Comparison of ENCODE assay signal across 13 mouse cellular contexts in the genomic region with DNA sequence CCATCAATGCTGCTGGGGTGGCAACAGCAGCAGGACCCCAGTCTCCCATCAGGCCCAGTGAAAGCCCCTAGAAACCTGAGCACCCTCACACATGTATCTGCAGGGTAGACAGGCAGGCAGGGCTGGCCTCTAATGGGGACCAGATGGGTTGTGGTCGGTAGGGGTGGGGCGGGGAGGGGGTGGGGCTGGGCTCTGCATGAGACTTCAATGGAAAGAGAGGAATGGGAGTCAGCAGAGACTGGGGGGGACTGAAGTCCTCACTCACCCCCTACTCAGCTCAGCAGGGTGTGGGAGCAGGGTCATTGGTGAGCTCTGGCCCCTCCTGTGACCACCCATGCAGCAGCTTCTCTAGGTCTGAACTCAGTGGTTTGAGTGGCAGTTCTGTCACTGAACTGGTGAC. TPM values are rescaled to one million over a fixed set of nuclear protein-coding genes. Genes with fewer than 3 reads are reported as not detected.
DNase-seq lines count a peak whose midpoint lies in the region; ATAC-seq and TF ChIP-seq lines count a peak whose summit lies in the region.
"Had no signal": no experiment of that assay in that cellular context is flagged by ENCODE, and none has a peak within 500 bp of the region (broad histone marks: within the 10 kb centered on the region; RNA-seq: fewer than 3 reads in every experiment).

No protein-coding gene starts in this region.

- H3K27ac ChIP-seq in heart, embryonic 10.5 days, result 0 out of 2 replicates have a peak overlapping the region, but pooled peaks have one; percentile 17
- no peak overlapping the region for H3K27ac ChIP-seq in heart, embryonic 11.5 days (ENCODE audit: low read depth, low read length)
- peak overlapping the region; percentile 89 for H3K27ac ChIP-seq in embryonic facial prominence, embryonic 10.5 days (replicated peaks)
- 0 out of 2 replicates have a peak overlapping the region, but pooled peaks have one; percentile 47 for H3K27ac ChIP-seq in hindbrain, embryonic 11.5 days (ENCODE audit: low read depth, low read length)
- H3K27ac ChIP-seq: intestine, embryonic 15.5 days had no signal

- H3K9me3 ChIP-seq in heart, embryonic 10.5 days, result no peaks in the 10 kb centered on the region
- H3K9me3 ChIP-seq in heart, embryonic 11.5 days (replicated peaks; ENCODE audit: control insufficient read depth, low read length), result no peaks in the 10 kb centered on the region
- no peaks in the 10 kb centered on the region for H3K9me3 ChIP-seq in embryonic facial prominence, embryonic 10.5 days
- no peaks in the 10 kb centered on the region for H3K9me3 ChIP-seq in hindbrain, embryonic 11.5 days (ENCODE audit: control insufficient read depth, low read length)
- H3K9me3 ChIP-seq: intestine, embryonic 15.5 days had no signal

- no peak for ATAC-seq in heart, embryonic 11.5 days (replicated peaks; ENCODE audit: insufficient number of reproducible peaks, low FRiP score, low TSS enrichment)
- ATAC-seq in hindbrain, embryonic 11.5 days (ENCODE audit: low FRiP score), result peak; percentile 65; the same call in 1 of the 2 replicates
- ATAC-seq: intestine, embryonic 15.5 days had no signal

- WGBS in heart, embryonic 10.5 days, result 23% methylated on average over 2 of the region's 2 CpGs
- WGBS in heart, embryonic 11.5 days (ENCODE audit: insufficient replicate concordance), result 36% methylated on average over 2 of the region's 2 CpGs
- 11% methylated on average over 2 of the region's 2 CpGs for WGBS in embryonic facial prominence, embryonic 10.5 days
- WGBS in hindbrain, embryonic 11.5 days, result 14% methylated on average over 2 of the region's 2 CpGs

- TF ChIP-seq POLR2A in myocyte (IDR thresholded peaks at IDR 0.05; ENCODE audit: insufficient read length, low read depth), result no peak

- H3ac ChIP-seq in myocyte (ENCODE audit: control insufficient read depth, insufficient read length), result no peak overlapping the region

- no peak for DNase-seq in heart, embryonic 10.5 days (ENCODE audit: low spot score)
- DNase-seq in embryonic facial prominence, embryonic 10.5 days (ENCODE audit: low spot score), result peak; percentile 91
- DNase-seq in hindbrain, embryonic 11.5 days (ENCODE audit: low spot score), result peak; percentile 37
- no peak for DNase-seq in left cerebral cortex, adult 18-20 months (ENCODE audit: low spot score in 2 of 2)
- DNase-seq in thymus, postnatal 25 days, result no peak
- DNase-seq in thymus, postnatal 36 days, result no peak
- DNase-seq: B cell, adult 2 months; kidney, postnatal 4 days; lung, postnatal 10 days had no signal

- no peak overlapping the region for H3K9ac ChIP-seq in heart, embryonic 11.5 days (ENCODE audit: low read depth, low read length)
- no peak overlapping the region for H3K9ac ChIP-seq in hindbrain, embryonic 11.5 days (ENCODE audit: low read depth, low read length)
- H3K9ac ChIP-seq: intestine, embryonic 15.5 days had no signal

- peaks cover 41% of the 10 kb centered on the region; the same call in 1 of the 2 replicates for H3K27me3 ChIP-seq in heart, embryonic 10.5 days (ENCODE audit: insufficient read depth, poor library complexity, severe bottlenecking)
- 0 out of 2 replicates have a peak, but pooled peaks cover 11% of the 10 kb centered on the region for H3K27me3 ChIP-seq in heart, embryonic 11.5 days (ENCODE audit: control insufficient read depth, insufficient read depth, low read length)
- no peaks in the 10 kb centered on the region; the same call in 1 of the 2 replicates for H3K27me3 ChIP-seq in embryonic facial prominence, embryonic 10.5 days (replicated peaks; ENCODE audit: low read depth, poor library complexity, severe bottlenecking)
- no peaks in the 10 kb centered on the region for H3K27me3 ChIP-seq in hindbrain, embryonic 11.5 days (ENCODE audit: control insufficient read depth, insufficient read depth, low read length)
- no peaks in the 10 kb centered on the region for H3K27me3 ChIP-seq in myocyte (ENCODE audit: control insufficient read depth, insufficient read depth, insufficient read length)
- H3K27me3 ChIP-seq: intestine, embryonic 15.5 days had no signal

- peaks cover 53% of the 10 kb centered on the region for H3K4me1 ChIP-seq in heart, embryonic 10.5 days
- peaks cover 19% of the 10 kb centered on the region for H3K4me1 ChIP-seq in heart, embryonic 11.5 days (ENCODE audit: control insufficient read depth, insufficient read depth, low read length)
- peaks cover 60% of the 10 kb centered on the region for H3K4me1 ChIP-seq in embryonic facial prominence, embryonic 10.5 days
- H3K4me1 ChIP-seq in hindbrain, embryonic 11.5 days (replicated peaks; ENCODE audit: control insufficient read depth, insufficient read depth, low read length), result peaks cover 13% of the 10 kb centered on the region

- H3K4me2 ChIP-seq in heart, embryonic 11.5 days, result no peak overlapping the region
- no peak overlapping the region for H3K4me2 ChIP-seq in hindbrain, embryonic 11.5 days (replicated peaks; ENCODE audit: low read depth, low read length)
- H3K4me2 ChIP-seq in myocyte (ENCODE audit: low read depth), result no peak overlapping the region
- H3K4me2 ChIP-seq: intestine, embryonic 15.5 days had no signal

- no peaks in the 10 kb centered on the region for H3K36me3 ChIP-seq in heart, embryonic 10.5 days
- H3K36me3 ChIP-seq in heart, embryonic 11.5 days (ENCODE audit: control insufficient read depth, insufficient read depth, low read length), result no peaks in the 10 kb centered on the region
- peaks cover 66% of the 10 kb centered on the region for H3K36me3 ChIP-seq in embryonic facial prominence, embryonic 10.5 days (replicated peaks)
- no peaks in the 10 kb centered on the region for H3K36me3 ChIP-seq in hindbrain, embryonic 11.5 days (ENCODE audit: control insufficient read depth, insufficient read depth, low read length)
- H3K36me3 ChIP-seq in myocyte (ENCODE audit: control insufficient read depth, insufficient read depth), result peaks cover 49% of the 10 kb centered on the region

- peaks cover 15% of the 10 kb centered on the region for H3K79me2 ChIP-seq in myocyte (ENCODE audit: control insufficient read depth, insufficient read depth)

- no peak overlapping the region for H3K4me3 ChIP-seq in heart, embryonic 10.5 days
- H3K4me3 ChIP-seq in heart, embryonic 11.5 days (ENCODE audit: low read depth, low read length), result no peak overlapping the region
- H3K4me3 ChIP-seq in embryonic facial prominence, embryonic 10.5 days, result peak overlapping the region; percentile 28; the same call in 1 of the 2 replicates
- H3K4me3 ChIP-seq in hindbrain, embryonic 11.5 days (ENCODE audit: low read depth, low read length), result no peak overlapping the region
- no peak overlapping the region for H3K4me3 ChIP-seq in myocyte
- H3K4me3 ChIP-seq: intestine, embryonic 15.5 days had no signal

TF ChIP-seq in myocyte, 11 proteins besides CTCF, POLR2A, EP300 and RAD21:
- TF ChIP-seq REST (IDR thresholded peaks at IDR 0.05; ENCODE audit: insufficient read depth, insufficient read length), result no peak
- peak; percentile 7 for TF ChIP-seq POLR2AphosphoS2 (IDR thresholded peaks at IDR 0.05; ENCODE audit: insufficient read length, low read depth)
- no peak for TF ChIP-seq TCF3 (IDR thresholded peaks at IDR 0.05; ENCODE audit: insufficient read length, low read depth)
- no peak for TF ChIP-seq USF1 (IDR thresholded peaks at IDR 0.05; ENCODE audit: low read depth)
- peak in 1 of 3 experiments; percentile 17 for TF ChIP-seq MYOD1 (IDR thresholded peaks at IDR 0.05; ENCODE audit: control insufficient read depth in 1 of 3, insufficient read length in 2 of 3, low read depth in 2 of 3)

RNA-seq across cellular contexts. Expression of a gene that starts 11.4 kb away (rescaled TPM):
- polyA plus RNA-seq in heart, embryonic 10.5 days (2016; fragmentation: Nextera tagmentation; extraction: Ambion mirVana), result 12.9 and 27.8 TPM in 2 replicates
- 8.6 and 12.0 TPM in 2 replicates for polyA plus RNA-seq in heart, embryonic 11.5 days (2014; fragmentation: Nextera tagmentation; extraction: Ambion mirVana)
- polyA plus RNA-seq in embryonic facial prominence, embryonic 10.5 days (2016; fragmentation: Nextera tagmentation; extraction: Ambion mirVana), result 91.1 and 112 TPM in 2 replicates
- 46.4 and 49.3 TPM in 2 replicates for polyA plus RNA-seq in hindbrain, embryonic 11.5 days (2014; fragmentation: Nextera tagmentation; extraction: Ambion mirVana)
- 469 TPM for polyA plus RNA-seq in myocyte (2012; fragmentation: generic; extraction: Trizol)
- total RNA-seq in left cerebral cortex, adult 18-20 months (2021), result 10 to 100 TPM; 13.5 to 14.5 TPM
- total RNA-seq: MEL had no signal

RNA-seq across cellular contexts. Expression of a gene that starts 29.5 kb away (rescaled TPM):
- 3.4 and 4.5 TPM in 2 replicates for polyA plus RNA-seq in heart, embryonic 10.5 days (2016; fragmentation: Nextera tagmentation; extraction: Ambion mirVana)
- polyA plus RNA-seq in heart, embryonic 11.5 days (2014; fragmentation: Nextera tagmentation; extraction: Ambion mirVana), result 4.0 and 5.4 TPM in 2 replicates
- polyA plus RNA-seq in embryonic facial prominence, embryonic 10.5 days (2016; fragmentation: Nextera tagmentation; extraction: Ambion mirVana), result 0.82 and 1.1 TPM in 2 replicates
- 1.2 and 1.6 TPM in 2 replicates for polyA plus RNA-seq in hindbrain, embryonic 11.5 days (2014; fragmentation: Nextera tagmentation; extraction: Ambion mirVana)
- polyA plus RNA-seq in myocyte (2012; fragmentation: generic; extraction: Trizol), result 2.0 TPM
- total RNA-seq in left cerebral cortex, adult 18-20 months (2021), result 1 to 10 TPM; 6.7 to 7.1 TPM

RNA-seq across cellular contexts. Expression of a gene that starts 42.5 kb away (rescaled TPM):
- polyA plus RNA-seq in heart, embryonic 10.5 days (2016; fragmentation: Nextera tagmentation; extraction: Ambion mirVana), result 57.7 and 69.0 TPM in 2 replicates
- polyA plus RNA-seq in heart, embryonic 11.5 days (2014; fragmentation: Nextera tagmentation; extraction: Ambion mirVana), result 51.6 and 61.3 TPM in 2 replicates
- polyA plus RNA-seq in embryonic facial prominence, embryonic 10.5 days (2016; fragmentation: Nextera tagmentation; extraction: Ambion mirVana), result 36.5 and 36.8 TPM in 2 replicates
- polyA plus RNA-seq in hindbrain, embryonic 11.5 days (2014; fragmentation: Nextera tagmentation; extraction: Ambion mirVana), result 18.2 and 20.3 TPM in 2 replicates
- polyA plus RNA-seq in myocyte (2012; fragmentation: generic; extraction: Trizol), result 89.0 TPM
- total RNA-seq in left cerebral cortex, adult 18-20 months (2021), result 10 to 100 TPM; 22.8 to 24.3 TPM

Comparison
In these comparisons a context has a peak if more than half of its experiments do, and no peak if none do; other contexts are left out.
1. DNase-seq: peak in embryonic facial prominence, embryonic 10.5 days (single experiment) and hindbrain, embryonic 11.5 days (single experiment); none in heart, embryonic 10.5 days (single experiment), left cerebral cortex, adult 18-20 months (0 of 2), thymus, postnatal 25 days (single experiment) and thymus, postnatal 36 days (0 of 2).